In genomic region chr4:84037535-84037934, GRCm38 (mm10) we compare ENCODE assay signal across 25 mouse cellular contexts.
DNase-seq lines count a peak whose midpoint lies in the region; ATAC-seq lines count a peak whose summit lies in the region.
"Had no signal": no experiment of that assay in that cellular context is flagged by ENCODE, and none has a peak within 500 bp of the region (broad histone marks: within the 10 kb centered on the region; RNA-seq: fewer than 3 reads in every experiment).

No protein-coding gene starts in this region.

- intact Hi-C loops in left cerebral cortex, postnatal 10 days (cut with DNase I): no loop called here

- H3K27ac ChIP-seq in forebrain, embryonic 15.5 days (replicated peaks): no peak overlapping the region
- H3K27ac ChIP-seq: embryonic facial prominence, embryonic 13.5 days; forebrain, embryonic 10.5 days; heart, embryonic 13.5 days; hindbrain, embryonic 14.5 days; liver, embryonic 13.5 days; macrophage; neural tube, embryonic 12.5 days had no signal

- WGBS in forebrain, embryonic 15.5 days: 86% methylated on average over 3 of the region's 3 CpGs

- DNase-seq in adrenal gland, adult (ENCODE audit: inconsistent age in 2 of 2, low spot score in 1 of 2): peak; percentile 61 to 86
- no peak for DNase-seq in adrenal gland, postnatal 4 days (ENCODE audit: low spot score in 2 of 2)
- DNase-seq in MN1 (ENCODE audit: low spot score): peak; percentile 32
- peak; percentile 42 to 70 for DNase-seq in adrenal gland, postnatal 36 days
- DNase-seq in left cerebral cortex, postnatal 10 days (ENCODE audit: extremely low spot score in 1 of 2, low spot score in 2 of 2): no peak
- no peak for DNase-seq in lung, postnatal 10 days
- DNase-seq: cerebellum, adult 18-20 months; cerebellum, postnatal 10 days; heart, postnatal 10 days; kidney, adult 11 months; kidney, postnatal 14 days; liver, embryonic 13.5 days; lung, adult 18-20 months had no signal

- H3K4me1 ChIP-seq in forebrain, embryonic 15.5 days: peaks cover 4% of the 10 kb centered on the region
- H3K4me1 ChIP-seq: embryonic facial prominence, embryonic 13.5 days; liver, embryonic 13.5 days; neural tube, embryonic 12.5 days had no signal

- no peak overlapping the region for H3K9ac ChIP-seq in forebrain, embryonic 15.5 days (replicated peaks)
- H3K9ac ChIP-seq: embryonic facial prominence, embryonic 13.5 days; heart, embryonic 13.5 days; hindbrain, embryonic 14.5 days; liver, embryonic 13.5 days; neural tube, embryonic 12.5 days had no signal

- H3K4me3 ChIP-seq in forebrain, embryonic 15.5 days: no peak overlapping the region
- H3K4me3 ChIP-seq: embryonic facial prominence, embryonic 13.5 days; forebrain, embryonic 10.5 days; heart, embryonic 13.5 days; liver, embryonic 13.5 days; neural tube, embryonic 12.5 days had no signal

- H3K36me3 ChIP-seq in forebrain, embryonic 15.5 days: no peaks in the 10 kb centered on the region
- H3K36me3 ChIP-seq: embryonic facial prominence, embryonic 13.5 days; forebrain, embryonic 10.5 days; heart, embryonic 13.5 days; liver, embryonic 13.5 days; neural tube, embryonic 12.5 days had no signal

- no peak for ATAC-seq in forebrain, embryonic 15.5 days (replicated peaks)
- ATAC-seq: forebrain, embryonic 16.5 days; inflammation-experienced regulatory T-cells, adult 6 months; lung, postnatal 0 days; midbrain, embryonic 16.5 days had no signal

- H3K27me3 ChIP-seq in forebrain, embryonic 15.5 days: no peaks in the 10 kb centered on the region
- H3K27me3 ChIP-seq: embryonic facial prominence, embryonic 13.5 days; heart, embryonic 13.5 days; liver, embryonic 13.5 days; neural tube, embryonic 12.5 days had no signal

- H3K4me2 ChIP-seq in forebrain, embryonic 15.5 days (replicated peaks): no peak overlapping the region
- H3K4me2 ChIP-seq: embryonic facial prominence, embryonic 13.5 days; heart, embryonic 13.5 days; hindbrain, embryonic 14.5 days; liver, embryonic 13.5 days; midbrain, embryonic 11.5 days; neural tube, embryonic 12.5 days had no signal

- H3K9me3 ChIP-seq in forebrain, embryonic 15.5 days: no peaks in the 10 kb centered on the region
- H3K9me3 ChIP-seq: embryonic facial prominence, embryonic 13.5 days; forebrain, embryonic 10.5 days; heart, embryonic 13.5 days; liver, embryonic 13.5 days; neural tube, embryonic 12.5 days had no signal

Comparison
In these comparisons a context has a peak if more than half of its experiments do, and no peak if none do; other contexts are left out.
1. DNase-seq: peak in adrenal gland, adult (2 of 2), MN1 (single experiment) and adrenal gland, postnatal 36 days (2 of 2); none in adrenal gland, postnatal 4 days (0 of 2), left cerebral cortex, postnatal 10 days (0 of 2) and lung, postnatal 10 days (single experiment).